Mouse (Mus musculus): ENCODE results near the gene Acsl6. TPM values are rescaled to one million over a fixed set of nuclear protein-coding genes. Genes with fewer than 3 reads are reported as not detected.

The Acsl6 gene
- polyA plus RNA-seq, 1 experiment from 2014 or later: 0.42 TPM

- ChIA-PET POLR2A (no interaction called here), CTCF (interaction anchor here (1.1 to 2.4 kb wide), 7 partner anchors 12 to 231 kb away, joined by 3 to 10 read pairs (median 5); no protein-coding TSS in a partner anchor)
- in situ Hi-C loops (cut with MboI; ENCODE audit: low pct_unique_long_range_greater_than_20kb): loop anchor here (5.0 to 25.0 kb wide), 4 partner anchors 40 to 505 kb away; no protein-coding TSS in a partner anchor
- DNase-seq (ENCODE audit: low read depth, low spot score) (no peak), ATAC-seq (no peak)
- peak; percentile 87 for TF ChIP-seq CTCF (IDR thresholded peaks at IDR 0.05)
- H3K27me3 ChIP-seq: peaks cover 14% of the 10 kb centered on the region
These were observed 3.7 kb downstream of the Acsl6 start for GRCm38 (mm10) chr11:54307139-54307816.

DNA sequence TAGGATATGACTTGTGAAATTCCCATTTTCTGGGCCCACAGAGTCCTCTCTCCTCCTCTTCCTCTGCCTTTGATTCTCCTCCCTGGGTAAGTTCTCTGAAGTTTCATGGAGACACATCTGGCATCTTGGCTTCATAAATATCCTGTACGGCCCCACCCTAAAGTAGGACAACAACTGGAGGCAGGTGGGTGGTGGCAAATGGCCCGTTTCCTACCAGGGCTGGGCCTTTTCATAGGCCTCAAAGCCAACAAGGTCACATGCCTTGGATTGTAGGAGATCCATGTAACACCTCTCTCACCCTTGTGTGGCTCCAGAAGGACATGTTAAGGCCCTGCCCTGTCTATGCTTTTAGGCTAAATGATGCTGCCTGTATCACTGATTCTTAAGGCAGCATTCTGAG, 7.0 kb downstream of the Acsl6 start:
- in situ Hi-C loops (cut with MboI; ENCODE audit: low pct_unique_long_range_greater_than_20kb): loop anchor here (25.0 kb wide), 1 partner anchor 502 kb away; no protein-coding TSS in a partner anchor
- H3K27me3 ChIP-seq: peaks cover 3% of the 10 kb centered on the region
- TF ChIP-seq CTCF (IDR thresholded peaks at IDR 0.05): no peak
- DNase-seq (ENCODE audit: low read depth, low spot score) (no peak), ATAC-seq (no peak)
- ChIA-PET POLR2A (no interaction called here), CTCF (no interaction called here)

GRCm38 (mm10) chr11:54312021-54312420, 8.4 kb downstream of the Acsl6 start:
- ChIA-PET CTCF (no interaction called here), POLR2A (no interaction called here)
- no peak for TF ChIP-seq CTCF (IDR thresholded peaks at IDR 0.05)
- in situ Hi-C loops (cut with MboI; ENCODE audit: low pct_unique_long_range_greater_than_20kb): loop anchor here (25.0 kb wide), 1 partner anchor 500 kb away; no protein-coding TSS in a partner anchor
- ATAC-seq (no peak), DNase-seq (ENCODE audit: low read depth, low spot score) (no peak)
- peaks cover 13% of the 10 kb centered on the region for H3K27me3 ChIP-seq

GRCm38 (mm10) chr11:54312603-54313002, 9.0 kb downstream of the Acsl6 start:
- H3K27me3 ChIP-seq: peaks cover 13% of the 10 kb centered on the region
- in situ Hi-C loops (cut with MboI; ENCODE audit: low pct_unique_long_range_greater_than_20kb): loop anchor here (25.0 kb wide), 1 partner anchor 500 kb away; no protein-coding TSS in a partner anchor
- TF ChIP-seq CTCF (IDR thresholded peaks at IDR 0.05): no peak
- ChIA-PET POLR2A (no interaction called here), CTCF (no interaction called here)
- ATAC-seq (no peak), DNase-seq (ENCODE audit: low read depth, low spot score) (no peak)

DNA sequence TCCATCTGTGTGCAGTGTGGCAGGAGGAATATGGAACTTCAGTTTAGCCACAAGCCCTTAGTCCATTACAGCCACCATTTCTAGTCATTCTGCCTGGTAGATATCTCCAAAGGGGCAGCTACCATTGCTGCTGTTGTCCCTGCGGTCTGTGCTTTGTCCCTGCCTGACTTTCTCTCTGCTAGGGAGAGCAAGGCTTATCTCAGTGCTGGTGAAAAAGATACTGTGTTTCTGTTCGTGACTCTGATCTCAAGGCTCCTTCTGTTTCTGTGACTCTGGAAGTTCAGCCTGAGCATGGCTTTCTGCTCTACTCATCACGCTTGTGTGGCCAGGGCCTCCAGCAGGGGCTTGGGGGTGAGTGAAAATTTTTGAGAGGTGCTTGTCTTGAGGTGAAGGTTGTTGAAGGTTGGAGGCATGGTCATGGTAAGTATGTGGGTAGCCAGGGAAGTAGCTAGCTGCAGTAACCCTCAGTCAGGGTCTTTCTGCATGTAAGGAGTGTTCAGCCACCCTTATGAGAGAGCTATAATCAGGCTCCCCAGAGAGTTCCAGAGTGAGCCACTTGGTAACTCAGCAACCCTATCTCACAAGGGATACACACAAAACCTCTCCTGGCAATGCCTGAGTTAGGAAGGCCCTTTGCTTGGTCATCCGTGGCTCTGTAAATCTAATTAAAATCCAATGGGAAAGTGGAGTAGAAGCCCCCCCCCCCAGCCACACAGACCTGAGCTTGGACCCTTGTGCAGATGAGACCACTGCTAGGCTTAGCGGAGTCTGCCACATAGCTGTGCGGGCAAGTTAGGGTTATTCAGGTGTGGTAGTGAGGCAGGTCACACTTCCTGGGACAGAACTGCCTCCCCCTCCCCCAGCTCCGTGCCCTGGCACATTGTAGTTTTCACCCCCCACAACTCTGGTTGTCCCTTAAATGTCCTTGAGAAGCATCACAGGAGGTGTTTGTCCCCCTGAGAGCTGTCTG, 10.1 kb downstream of the Acsl6 start:
- TF ChIP-seq CTCF (IDR thresholded peaks at IDR 0.05): no peak
- DNase-seq (ENCODE audit: low read depth, low spot score) (no peak), ATAC-seq (no peak)
- ChIA-PET POLR2A (interaction anchor here (0.5 kb wide), 1 partner anchor 100 kb away, joined by 4 read pairs; no protein-coding TSS in a partner anchor), CTCF (interaction anchor here (0.8 kb wide), 1 partner anchor 167 kb away, joined by 3 read pairs; no protein-coding TSS in a partner anchor)
- H3K27me3 ChIP-seq: peaks cover 13% of the 10 kb centered on the region
- in situ Hi-C loops (cut with MboI; ENCODE audit: low pct_unique_long_range_greater_than_20kb): loop anchor here (25.0 kb wide), 1 partner anchor 499 kb away; no protein-coding TSS in a partner anchor

- in situ Hi-C loops (cut with MboI; ENCODE audit: low pct_unique_long_range_greater_than_20kb): loop anchor here (25.0 kb wide), 1 partner anchor 498 kb away; no protein-coding TSS in a partner anchor
These were observed 11.1 kb downstream of the Acsl6 start for GRCm38 (mm10) chr11:54314740-54315139.

DNA sequence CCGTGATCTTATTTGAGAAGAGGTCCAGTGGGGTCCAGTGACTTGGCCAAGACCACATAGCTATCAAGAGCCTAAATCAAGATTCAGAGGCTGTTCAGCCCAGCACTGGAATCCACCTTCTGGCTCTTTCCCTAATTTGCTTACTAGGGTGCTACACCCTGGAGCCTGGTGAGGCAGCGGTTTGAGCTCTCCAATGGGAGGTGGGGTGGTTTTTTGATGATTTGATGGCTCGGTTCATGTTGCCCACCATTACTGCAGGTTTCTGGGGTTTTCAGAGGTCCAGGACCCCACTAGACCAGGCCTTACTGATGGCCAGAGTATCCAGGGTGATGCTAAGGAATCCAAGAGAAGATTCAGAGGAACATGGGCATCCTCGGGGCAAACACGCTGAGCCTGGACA, 11.7 kb downstream of the Acsl6 start:
- peaks cover 16% of the 10 kb centered on the region for H3K27me3 ChIP-seq
- in situ Hi-C loops (cut with MboI; ENCODE audit: low pct_unique_long_range_greater_than_20kb): loop anchor here (25.0 kb wide), 1 partner anchor 497 kb away; no protein-coding TSS in a partner anchor
- DNase-seq (ENCODE audit: low read depth, low spot score): no peak
- ChIA-PET POLR2A (no interaction called here), CTCF (no interaction called here)
- no peak for ATAC-seq
- no peak for TF ChIP-seq CTCF (IDR thresholded peaks at IDR 0.05)

More at GRCm38 (mm10) chr11:54314740-54315139, 11.1 kb downstream of the Acsl6 start:
- H3K27me3 ChIP-seq: peaks cover 13% of the 10 kb centered on the region
- CTCF ChIA-PET: no interaction called here
- ATAC-seq: no peak
- POLR2A ChIA-PET: no interaction called here
- no peak for DNase-seq (ENCODE audit: low read depth, low spot score)
- no peak for TF ChIP-seq CTCF (IDR thresholded peaks at IDR 0.05)

DNA sequence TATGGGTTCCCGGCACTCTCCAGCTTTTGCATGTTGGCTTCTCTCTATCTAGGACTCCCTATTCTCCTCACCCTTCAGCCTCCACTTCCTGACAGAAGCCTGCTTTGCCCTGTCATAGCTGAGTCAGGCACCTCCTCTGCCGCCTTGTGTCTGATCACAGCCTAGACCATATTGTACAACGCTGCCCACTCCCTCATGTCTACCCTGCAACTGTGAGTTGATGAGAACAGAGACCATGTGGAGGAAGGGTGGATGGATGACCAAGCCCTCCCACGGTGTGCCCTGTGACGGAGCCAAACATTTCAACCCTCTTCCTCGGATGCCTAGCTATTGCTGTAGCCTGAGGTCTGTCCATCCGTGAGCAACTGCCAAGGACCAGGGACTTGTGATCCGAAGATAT, 13.8 kb downstream of the Acsl6 start:
- ChIA-PET POLR2A (no interaction called here), CTCF (no interaction called here)
- H3K27me3 ChIP-seq: peaks cover 13% of the 10 kb centered on the region
- in situ Hi-C loops (cut with MboI; ENCODE audit: low pct_unique_long_range_greater_than_20kb): loop anchor here (25.0 kb wide), 1 partner anchor 495 kb away; no protein-coding TSS in a partner anchor
- TF ChIP-seq CTCF (IDR thresholded peaks at IDR 0.05): no peak
- DNase-seq (ENCODE audit: low read depth, low spot score) (no peak), ATAC-seq (no peak)

- no peak for TF ChIP-seq CTCF (IDR thresholded peaks at IDR 0.05)
- ChIA-PET POLR2A (no interaction called here), CTCF (no interaction called here)
- H3K27me3 ChIP-seq: peaks cover 13% of the 10 kb centered on the region
- ATAC-seq: no peak
- in situ Hi-C loops (cut with MboI; ENCODE audit: low pct_unique_long_range_greater_than_20kb): loop anchor here (25.0 kb wide), 1 partner anchor 495 kb away; no protein-coding TSS in a partner anchor
- no peak for DNase-seq (ENCODE audit: low read depth, low spot score)
These were observed 14.2 kb downstream of the Acsl6 start for GRCm38 (mm10) chr11:54317795-54318194.

GRCm38 (mm10) chr11:54321802-54322532, 18.4 kb downstream of the Acsl6 start:
- POLR2A ChIA-PET: no interaction called here
- in situ Hi-C loops (cut with MboI; ENCODE audit: low pct_unique_long_range_greater_than_20kb): loop anchor here (25.0 kb wide), 1 partner anchor 490 kb away; no protein-coding TSS in a partner anchor
- H3K27me3 ChIP-seq: peaks cover 12% of the 10 kb centered on the region
- CTCF ChIA-PET: no interaction called here
- ATAC-seq (no peak), DNase-seq (ENCODE audit: low read depth, low spot score) (no peak)
- no peak for TF ChIP-seq CTCF (IDR thresholded peaks at IDR 0.05)
